Mouse (Mus musculus): Measurements from ENCODE around the gene Foxred1.

DNA sequence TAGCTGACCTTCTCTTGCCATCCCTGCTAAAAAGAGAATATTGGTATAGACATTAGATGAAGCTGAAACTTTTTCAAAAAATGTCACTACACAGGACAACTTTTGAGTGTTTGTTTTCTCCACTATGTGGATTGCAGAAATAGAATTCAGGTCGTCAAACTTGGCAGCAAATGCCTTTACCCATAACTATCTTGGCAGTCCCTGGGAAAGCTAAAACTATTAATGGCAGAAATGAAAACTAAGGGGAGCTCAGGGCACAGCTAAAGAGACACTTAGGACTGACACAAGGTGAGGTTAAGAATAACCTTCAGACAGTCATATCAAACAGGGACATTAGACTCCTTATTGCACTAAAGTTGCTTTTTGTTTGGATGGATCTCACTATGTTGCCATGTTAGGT, 7.1 kb upstream of the Foxred1 start:
- no peak for TF ChIP-seq MYOG (IDR thresholded peaks at IDR 0.05; ENCODE audit: control insufficient read depth in 1 of 3, insufficient read depth in 1 of 3, insufficient read length in 2 of 3, low read depth in 2 of 3)
- TF ChIP-seq POLR2A (IDR thresholded peaks at IDR 0.05; ENCODE audit: insufficient read length, low read depth), result no peak
- no peak for TF ChIP-seq CEBPB (IDR thresholded peaks at IDR 0.05; ENCODE audit: insufficient read depth, poor library complexity, severe bottlenecking)
- no peak for TF ChIP-seq TCF12 (IDR thresholded peaks at IDR 0.05; ENCODE audit: insufficient read depth, poor library complexity, severe bottlenecking)
